Mouse (Mus musculus) hindbrain, postnatal 0 days (tissue): ENCODE data around the gene Midn. TPM values are rescaled to one million over a fixed set of nuclear protein-coding genes. Genes with fewer than 3 reads are reported as not detected.
"Not testable (repeated sequence)": the region's sequence is repeated elsewhere in the genome, so short reads cannot be mapped to it uniquely, and the experiment has no call there.

Experiments used
- ATAC-seq: fragments of 200-750 bp; cut with Nextera tagmentation; 2 replicates; pipeline ENCODE4 v1.8.0; 2017; ENCODE audit warnings: mild to moderate bottlenecking, moderate TSS enrichment, moderate library complexity
- DNase-seq: peaks from one replicate; pipeline ENCODE4 v3.0.0-alpha.2; 2015; ENCODE audit warnings: low spot score
- H3K27ac ChIP-seq: fragments of 300-500 bp; sonication (generic); 2 replicates; pipeline ENCODE4 v1.5.1; 2014; ENCODE audit warnings: mild to moderate bottlenecking
- H3K27me3 ChIP-seq: fragments of 300-500 bp; sonication (generic); 2 replicates; pipeline ENCODE4 v1.6.1; 2014; ENCODE audit warnings: low read length, mixed read lengths; ENCODE audit not compliant: insufficient read depth
- H3K36me3 ChIP-seq: fragments of 300-500 bp; sonication (generic); 2 replicates; pipeline ENCODE4 v1.6.1; 2014; ENCODE audit warnings: low read length, mixed read lengths; ENCODE audit not compliant: insufficient read depth
- H3K4me1 ChIP-seq: fragments of 300-500 bp; sonication (generic); 2 replicates; pipeline ENCODE4 v1.6.1; 2014; ENCODE audit warnings: antibody characterized with exemption, low read length, mixed read lengths; ENCODE audit not compliant: insufficient read depth
- H3K4me2 ChIP-seq: fragments of 300-500 bp; sonication (generic); 2 replicates; pipeline ENCODE4 v1.6.1; 2014; ENCODE audit warnings: low read depth, mild to moderate bottlenecking, low read length, moderate library complexity, mixed read lengths
- H3K4me3 ChIP-seq: fragments of 300-500 bp; sonication (generic); 2 replicates; pipeline ENCODE4 v1.5.1; 2014; ENCODE audit warnings: low read length
- H3K9ac ChIP-seq: fragments of 300-500 bp; sonication (generic); replicated peaks from 2 replicates; pipeline ENCODE4 v1.6.1; 2014; ENCODE audit warnings: mild to moderate bottlenecking, low read length, moderate library complexity, mixed read lengths
- H3K9me3 ChIP-seq: fragments of 300-500 bp; sonication (generic); 2 replicates; pipeline ENCODE4 v1.6.1; 2016; ENCODE audit warnings: low read length, mixed read lengths
- CTCF ChIP-seq: IDR thresholded peaks from 2 replicates; pipeline ENCODE4 v1.5.1; 2016; ENCODE audit warnings: antibody characterized with exemption, control low read depth, low read depth
- WGBS: fragments of 180-500 bp; shearing (Covaris S2); extraction: QIAGEN DNeasy Blood & Tissue Kit; methylation state at CpG from one replicate; pipeline ENCODE4 v1.1.7; 2014; 5-methylcytosine and 5-hydroxymethylcytosine counted together
- polyA plus RNA-seq: library from polyadenylated mRNA; unstranded; fragments of >200 nt; fragmentation: Nextera tagmentation; extraction: Ambion mirVana; gene quantifications from 2 replicates; pipeline ENCODE4 v1.2.1, GENCODE M21; 2015
- total RNA-seq: library from RNA; depleted of rRNA; stranded (reverse); fragments of >200 nt; gene quantifications from 2 replicates; pipeline ENCODE4 v1.2.3, GENCODE M21; 2014

Gene Midn
- total and polyA plus RNA-seq, 2 experiments from 2014 or later: 14.7 to 172 TPM

- TF ChIP-seq CTCF: no peak
- Histone ChIP-seq H3K36me3 (no peaks in the 10 kb centered on the region), H3K27me3 (no peaks in the 10 kb centered on the region), H3K4me1 (peaks cover 30% of the 10 kb centered on the region), H3K9me3 (no peaks in the 10 kb centered on the region), H3K4me3 (peak overlapping the region; percentile 38), H3K9ac (peak overlapping the region; percentile 60), H3K27ac (peak overlapping the region; percentile 78), H3K4me2 (peak overlapping the region; percentile 73)
- ATAC-seq (no peak; the same call in 1 of the 2 replicates), DNase-seq (peak; percentile 44)
- 9% methylated on average over 43 of the region's 44 CpGs for WGBS
Observed at GRCm38 (mm10) chr10:80164161-80164997, 16.3 kb downstream of the Midn start.

- H3K4me3 ChIP-seq: peak overlapping the region; percentile 38
- 0 out of 2 replicates have a peak, but pooled peaks cover 2% of the 10 kb centered on the region for H3K36me3 ChIP-seq
- peak overlapping the region; percentile 78 for H3K27ac ChIP-seq
- under 1% methylated on average over 17 of the region's 17 CpGs for WGBS
- peak; percentile 57 for ATAC-seq
- peaks cover 30% of the 10 kb centered on the region for H3K4me1 ChIP-seq
- no peaks in the 10 kb centered on the region for H3K27me3 ChIP-seq
- TF ChIP-seq CTCF: peak; percentile 100
- no peaks in the 10 kb centered on the region for H3K9me3 ChIP-seq
- DNase-seq: peak; percentile 98
- H3K4me2 ChIP-seq: peak overlapping the region; percentile 73
- peak overlapping the region; percentile 60 for H3K9ac ChIP-seq
Observed at GRCm38 (mm10) chr10:80164998-80165344, 16.9 kb downstream of the Midn start.

GRCm38 (mm10) chr10:80165392-80166128 lies 17.5 kb downstream of the Midn start, which contains the start of gene Cirbp:
Gene Cirbp, plus strand, starts transcription at chr10:80165985.
- peak within 1 kb of the TSS; percentile 100 for H3K27ac ChIP-seq
- 10% methylated on average over 20 of the region's 20 CpGs for WGBS
- peak within 1 kb of the TSS; percentile 60 for H3K9ac ChIP-seq
- H3K27me3 ChIP-seq: no peaks in the 10 kb centered on the region
- peak within 1 kb of the TSS; percentile 38 for H3K4me3 ChIP-seq
- no peak for TF ChIP-seq CTCF
- ATAC-seq (no peak), DNase-seq (peak; percentile 63)
- peak within 1 kb of the TSS; percentile 73 for H3K4me2 ChIP-seq
- H3K9me3 ChIP-seq: no peaks in the 10 kb centered on the region
- peaks cover 25% of the 10 kb centered on the region for H3K4me1 ChIP-seq
- H3K36me3 ChIP-seq: peaks cover 7% of the 10 kb centered on the region; the same call in 1 of the 2 replicates

- H3K27me3 ChIP-seq, ATAC-seq, H3K9me3 ChIP-seq, H3K4me3 ChIP-seq, H3K9ac ChIP-seq, DNase-seq: not testable (repeated sequence)
- Histone ChIP-seq H3K4me1 (peaks cover 19% of the 10 kb centered on the region), H3K27ac (peak overlapping the region; percentile 74), H3K36me3 (peaks cover 11% of the 10 kb centered on the region; the same call in 1 of the 2 replicates), H3K4me2 (peak overlapping the region; percentile 73)
- 86% methylated on average over 4 of the region's 4 CpGs for WGBS
Observed at GRCm38 (mm10) chr10:80166136-80166535, 18.1 kb downstream of the Midn start.

DNA sequence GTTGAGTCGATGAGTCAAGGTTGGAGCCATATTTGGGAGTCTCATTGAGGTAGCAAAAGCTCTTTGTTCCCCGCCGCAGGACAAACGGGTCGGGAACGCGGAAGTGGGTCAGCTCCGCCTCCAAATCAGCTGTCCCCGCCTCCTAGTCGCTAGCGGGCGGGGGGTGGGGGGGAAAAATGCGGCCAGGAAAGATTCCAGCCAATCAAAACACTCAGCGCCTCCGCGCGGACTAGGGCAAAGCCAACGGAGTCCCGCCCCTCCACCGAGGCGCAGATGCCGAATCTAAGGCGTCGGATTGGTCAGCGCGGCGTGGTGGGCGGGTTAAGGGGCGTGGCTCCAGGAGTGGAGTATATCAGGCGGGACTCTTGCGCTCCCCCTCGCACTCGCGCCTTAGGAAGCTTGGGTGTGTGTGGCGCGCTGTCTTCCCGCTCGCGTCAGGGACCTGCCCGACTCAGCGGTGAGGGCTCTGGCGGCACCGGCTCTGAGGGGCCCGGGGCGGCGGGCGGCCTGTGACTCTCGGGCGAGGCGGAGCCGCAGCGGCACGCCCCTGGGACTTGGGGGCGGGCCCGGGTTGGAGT lies 19.5 kb downstream of the Midn start:
- Histone ChIP-seq H3K4me3 (peak overlapping the region; percentile 91), H3K9me3 (no peaks in the 10 kb centered on the region), H3K9ac (peak overlapping the region; percentile 99), H3K4me1 (peaks cover 17% of the 10 kb centered on the region), H3K27ac (peak overlapping the region; percentile 100), H3K36me3 (peaks cover 20% of the 10 kb centered on the region; the same call in 1 of the 2 replicates), H3K4me2 (peak overlapping the region; percentile 64), H3K27me3 (no peaks in the 10 kb centered on the region)
- DNase-seq: peak; percentile 100
- TF ChIP-seq CTCF: no peak
- peak; percentile 94 for ATAC-seq
- WGBS: under 1% methylated on average over 55 of the region's 55 CpGs

- peaks cover 20% of the 10 kb centered on the region; the same call in 1 of the 2 replicates for H3K36me3 ChIP-seq
- peak overlapping the region; percentile 91 for H3K4me3 ChIP-seq
- H3K4me1 ChIP-seq: peaks cover 17% of the 10 kb centered on the region
- H3K27me3 ChIP-seq: no peaks in the 10 kb centered on the region
- no peaks in the 10 kb centered on the region for H3K9me3 ChIP-seq
- no peak for TF ChIP-seq CTCF
- H3K9ac ChIP-seq: peak overlapping the region; percentile 99
- DNase-seq (peak; percentile 97), ATAC-seq (peak; percentile 37)
- peak overlapping the region; percentile 100 for H3K27ac ChIP-seq
- under 1% methylated on average over 47 of the region's 48 CpGs for WGBS
- H3K4me2 ChIP-seq: peak overlapping the region; percentile 64
Observed at GRCm38 (mm10) chr10:80168038-80168661, 20.1 kb downstream of the Midn start.
